Mouse (Mus musculus) embryonic facial prominence, embryonic 14.5 days (tissue): ENCODE results near the gene Vill. TPM values are rescaled to one million over a fixed set of nuclear protein-coding genes. Genes with fewer than 3 reads are reported as not detected.

Experiments
- ATAC-seq: fragments of 200-750 bp; cut with Nextera tagmentation; 2 replicates; pipeline ENCODE4 v1.8.0; 2017; ENCODE audit warnings: low read depth, moderate number of reproducible peaks, moderate TSS enrichment
- DNase-seq: peaks from one replicate; pipeline ENCODE4 v3.0.0-alpha.2; 2015; ENCODE audit warnings: low spot score
- H3K27ac ChIP-seq: fragments of 300-500 bp; sonication (generic); replicated peaks from 2 replicates; pipeline ENCODE4 v1.5.1; 2014; ENCODE audit warnings: low read depth, mild to moderate bottlenecking, low read length, moderate library complexity
- H3K27me3 ChIP-seq: fragments of 300-500 bp; sonication (generic); replicated peaks from 2 replicates; pipeline ENCODE4 v1.6.1; 2014; ENCODE audit warnings: low read length; ENCODE audit not compliant: control insufficient read depth, insufficient read depth
- H3K36me3 ChIP-seq: fragments of 300-500 bp; sonication (generic); 2 replicates; pipeline ENCODE4 v1.6.1; 2014; ENCODE audit warnings: low read length, mixed read lengths; ENCODE audit not compliant: control insufficient read depth, insufficient read depth
- H3K4me1 ChIP-seq: fragments of 300-500 bp; sonication (generic); 2 replicates; pipeline ENCODE4 v1.6.1; 2014; ENCODE audit warnings: antibody characterized with exemption, low read length; ENCODE audit not compliant: control insufficient read depth, insufficient read depth
- H3K4me2 ChIP-seq: fragments of 300-500 bp; sonication (generic); 2 replicates; pipeline ENCODE4 v1.6.1; 2014; ENCODE audit warnings: low read depth, mild to moderate bottlenecking, low read length, moderate library complexity, mixed read lengths
- H3K4me3 ChIP-seq: fragments of 300-500 bp; sonication (generic); 2 replicates; pipeline ENCODE4 v1.5.1; 2014; ENCODE audit warnings: low read depth, mild to moderate bottlenecking, low read length
- H3K9ac ChIP-seq: fragments of 300-500 bp; sonication (generic); 2 replicates; pipeline ENCODE4 v1.6.1; 2014; ENCODE audit warnings: low read depth, mild to moderate bottlenecking, low read length, moderate library complexity, mixed read lengths
- H3K9me3 ChIP-seq: fragments of 300-500 bp; sonication (generic); 2 replicates; pipeline ENCODE4 v1.6.1; 2016; ENCODE audit warnings: low read length; ENCODE audit not compliant: control insufficient read depth
- WGBS: fragments of 180-500 bp; shearing (Covaris S2); extraction: QIAGEN DNeasy Blood & Tissue Kit; methylation state at CpG from one replicate; pipeline ENCODE4 v1.1.7; 2014; 5-methylcytosine and 5-hydroxymethylcytosine counted together
- polyA plus RNA-seq: library from polyadenylated mRNA; unstranded; fragments of >200 nt; fragmentation: Nextera tagmentation; extraction: Ambion mirVana; gene quantifications from 2 replicates; pipeline ENCODE4 v1.2.1, GENCODE M21; 2014

Vill gene
- polyA plus RNA-seq, 1 experiment from 2014 or later: 15.0 TPM

DNA sequence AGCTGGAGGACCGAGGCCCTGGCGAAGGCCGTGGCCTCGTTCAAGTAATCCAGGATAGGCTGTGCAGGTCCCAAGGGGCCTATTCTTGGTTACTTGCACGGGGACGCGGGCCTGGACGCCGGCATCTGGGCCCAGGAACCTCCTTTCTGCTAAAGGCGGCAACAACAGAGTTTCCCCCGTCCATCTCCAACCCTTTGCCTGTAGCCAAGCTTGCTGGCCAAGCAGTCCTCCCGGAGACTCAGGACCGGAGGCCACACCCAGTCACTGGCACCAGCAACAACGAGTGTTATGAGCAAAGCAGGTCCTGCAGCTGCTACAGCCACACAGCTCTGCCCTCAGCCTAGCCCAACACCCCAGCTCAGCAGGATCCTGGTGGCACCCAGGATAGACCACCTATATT lies 20.8 kb upstream of the Vill start:
- H3K4me3 ChIP-seq: no peak overlapping the region
- H3K27me3 ChIP-seq: no peaks in the 10 kb centered on the region
- ATAC-seq: no peak
- peaks cover 18% of the 10 kb centered on the region for H3K4me1 ChIP-seq
- 82% methylated on average over 9 of the region's 14 CpGs for WGBS
- no peak overlapping the region for H3K4me2 ChIP-seq
- H3K27ac ChIP-seq: peak overlapping the region; percentile 75
- no peaks in the 10 kb centered on the region for H3K9me3 ChIP-seq
- peaks cover 42% of the 10 kb centered on the region for H3K36me3 ChIP-seq
- peak; percentile 50 for DNase-seq
- H3K9ac ChIP-seq: no peak overlapping the region

DNA sequence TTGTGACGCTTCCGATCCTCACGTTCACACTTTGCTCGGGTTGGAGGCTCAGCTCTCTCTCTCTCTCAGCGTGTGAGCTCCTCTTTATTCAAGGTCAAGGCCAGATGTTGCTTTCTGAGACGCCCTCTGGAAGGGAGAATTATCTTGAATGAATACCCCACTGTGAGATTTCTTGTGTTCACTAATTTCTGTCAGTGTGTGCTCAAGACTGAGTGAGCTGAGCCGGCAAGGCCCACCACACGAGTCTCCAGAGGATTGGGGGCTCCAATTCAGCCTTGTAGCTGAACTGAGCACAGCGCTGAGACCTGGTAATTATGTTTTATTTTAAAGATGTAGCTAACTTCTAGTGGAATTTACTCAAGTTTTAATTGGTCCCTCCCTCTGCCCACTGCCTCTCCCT lies 20.0 kb upstream of the Vill start:
- peaks cover 18% of the 10 kb centered on the region for H3K4me1 ChIP-seq
- no peak overlapping the region for H3K4me2 ChIP-seq
- peaks cover 47% of the 10 kb centered on the region for H3K36me3 ChIP-seq
- H3K9me3 ChIP-seq: no peaks in the 10 kb centered on the region
- ATAC-seq: no peak; the same call in 1 of the 2 replicates
- H3K27ac ChIP-seq: peak overlapping the region; percentile 75
- WGBS: 33% methylated on average over 9 of the region's 9 CpGs
- H3K9ac ChIP-seq: no peak overlapping the region
- peak; percentile 72 for DNase-seq
- no peaks in the 10 kb centered on the region for H3K27me3 ChIP-seq
- H3K4me3 ChIP-seq: no peak overlapping the region

DNA sequence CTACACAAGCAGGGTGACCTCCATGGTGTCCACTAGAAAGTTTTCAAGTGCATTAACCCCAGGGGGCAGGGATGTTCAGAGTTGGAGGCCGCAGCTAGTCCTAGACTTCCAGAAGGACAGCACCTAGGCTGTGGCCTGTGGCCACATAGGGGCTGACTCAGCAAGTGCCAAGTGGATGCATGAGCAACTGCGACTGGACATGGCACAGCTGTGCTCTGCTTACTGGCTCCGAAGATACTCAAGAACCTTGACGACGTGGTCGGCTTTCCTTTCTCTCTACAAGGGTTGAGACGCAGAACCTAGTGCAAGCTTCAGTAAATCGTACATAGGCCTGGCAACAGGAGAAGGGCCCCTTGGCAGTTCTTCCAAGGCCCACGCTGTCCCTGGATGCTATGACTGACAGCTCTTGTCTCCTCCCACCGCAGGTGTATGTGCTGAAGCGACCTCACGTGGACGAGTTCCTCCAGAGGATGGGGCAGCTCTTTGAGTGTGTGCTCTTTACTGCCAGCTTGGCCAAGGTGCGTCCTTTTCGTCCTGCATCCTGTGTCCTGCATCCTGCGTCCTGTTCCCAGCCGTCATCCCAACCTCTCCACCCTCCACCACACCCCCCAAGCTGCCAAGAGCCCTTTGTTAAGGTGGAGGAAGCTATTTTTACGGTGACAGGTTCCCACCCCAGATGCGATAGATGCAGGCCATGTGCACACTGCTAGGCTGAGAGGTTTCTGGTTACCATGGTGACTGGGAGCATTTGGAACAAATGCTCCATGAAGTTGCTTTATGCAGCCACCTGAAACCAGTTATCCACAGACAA lies 19.3 kb upstream of the Vill start:
- H3K4me2 ChIP-seq: no peak overlapping the region
- no peaks in the 10 kb centered on the region for H3K27me3 ChIP-seq
- ATAC-seq (peak; percentile 51), DNase-seq (peak; percentile 73)
- 75% methylated on average over 18 of the region's 19 CpGs for WGBS
- no peaks in the 10 kb centered on the region for H3K9me3 ChIP-seq
- H3K36me3 ChIP-seq: peaks cover 47% of the 10 kb centered on the region
- no peak overlapping the region for H3K9ac ChIP-seq
- H3K4me3 ChIP-seq: no peak overlapping the region
- H3K27ac ChIP-seq: peak overlapping the region; percentile 75
- peaks cover 18% of the 10 kb centered on the region for H3K4me1 ChIP-seq

DNA sequence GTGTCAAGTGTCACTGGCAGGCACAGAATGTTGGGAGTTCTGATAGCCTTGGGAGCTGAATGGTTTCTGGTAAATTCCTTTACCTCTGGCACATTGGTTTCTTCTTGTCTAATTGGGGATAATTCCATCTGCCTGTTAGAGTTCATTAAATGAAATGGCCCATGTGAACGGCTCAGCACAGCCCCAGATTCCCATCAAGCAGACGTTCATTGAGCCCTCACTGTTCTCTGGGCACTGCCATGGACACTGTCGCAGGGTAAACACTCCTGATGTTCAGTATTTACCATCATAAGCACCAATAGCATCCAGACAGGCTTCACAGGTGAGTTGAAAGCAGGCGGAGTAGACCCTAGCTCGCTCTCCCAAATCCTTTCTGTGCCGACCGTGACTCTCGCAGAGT lies 18.5 kb upstream of the Vill start:
- Histone ChIP-seq H3K27ac (no peak overlapping the region), H3K9ac (no peak overlapping the region), H3K4me3 (no peak overlapping the region), H3K4me2 (no peak overlapping the region), H3K9me3 (no peaks in the 10 kb centered on the region), H3K27me3 (no peaks in the 10 kb centered on the region), H3K36me3 (peaks cover 54% of the 10 kb centered on the region), H3K4me1 (peaks cover 18% of the 10 kb centered on the region)
- 70% methylated on average over 8 of the region's 8 CpGs for WGBS
- DNase-seq (no peak), ATAC-seq (no peak)

DNA sequence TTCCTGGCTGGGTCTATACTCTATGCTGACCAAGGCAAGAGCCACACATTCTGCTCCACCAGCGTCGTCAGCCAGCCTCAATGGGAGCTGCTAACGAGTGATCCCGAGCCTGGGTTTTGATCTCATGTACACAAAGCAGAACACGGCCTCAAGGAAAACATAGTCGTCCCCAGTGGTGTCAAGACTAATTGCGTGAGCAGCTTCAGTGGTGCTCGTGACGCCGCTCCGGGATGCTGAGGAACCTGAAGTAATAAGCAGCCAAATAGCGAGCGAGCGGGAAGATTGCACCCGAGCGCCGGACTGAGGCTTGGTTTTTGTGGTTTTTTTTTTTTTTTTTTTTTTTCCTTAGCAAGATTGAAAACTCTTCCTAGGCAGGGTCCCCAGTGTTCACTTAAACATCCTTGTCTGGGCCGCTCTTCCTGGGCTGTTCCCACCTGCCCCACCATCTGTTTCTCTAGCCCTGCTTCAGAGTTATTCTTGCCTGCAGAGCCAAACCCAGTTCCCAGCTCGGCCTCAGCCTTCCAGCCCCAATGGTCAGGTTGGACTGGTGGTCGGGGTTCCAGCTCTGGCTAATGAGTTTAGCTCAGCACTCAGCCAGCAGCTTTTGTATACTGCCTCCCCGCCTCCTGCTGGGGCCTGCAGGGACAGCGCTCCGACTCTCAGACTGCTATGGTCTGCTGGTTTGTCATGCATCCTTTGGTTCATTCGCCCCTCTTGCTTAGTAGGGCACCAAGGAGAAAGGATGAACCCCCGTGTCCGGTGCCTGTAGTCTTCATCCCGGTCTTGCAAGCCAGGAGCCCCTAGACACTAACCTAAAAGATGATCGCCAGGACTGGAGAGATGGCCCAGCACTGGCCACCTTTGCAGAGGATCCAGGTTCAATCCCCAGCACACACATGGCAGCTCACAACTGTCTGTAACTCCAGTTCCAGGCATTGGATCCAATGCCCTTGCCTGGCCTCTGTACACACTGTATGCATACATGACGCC lies 17.6 kb upstream of the Vill start:
- Histone ChIP-seq H3K4me2 (no peak overlapping the region), H3K27me3 (no peaks in the 10 kb centered on the region), H3K9ac (no peak overlapping the region), H3K4me3 (no peak overlapping the region), H3K36me3 (peaks cover 62% of the 10 kb centered on the region), H3K27ac (no peak overlapping the region), H3K4me1 (peaks cover 18% of the 10 kb centered on the region), H3K9me3 (no peaks in the 10 kb centered on the region)
- WGBS: 70% methylated on average over 29 of the region's 29 CpGs
- no peak for ATAC-seq
- DNase-seq: peak; percentile 19

DNA sequence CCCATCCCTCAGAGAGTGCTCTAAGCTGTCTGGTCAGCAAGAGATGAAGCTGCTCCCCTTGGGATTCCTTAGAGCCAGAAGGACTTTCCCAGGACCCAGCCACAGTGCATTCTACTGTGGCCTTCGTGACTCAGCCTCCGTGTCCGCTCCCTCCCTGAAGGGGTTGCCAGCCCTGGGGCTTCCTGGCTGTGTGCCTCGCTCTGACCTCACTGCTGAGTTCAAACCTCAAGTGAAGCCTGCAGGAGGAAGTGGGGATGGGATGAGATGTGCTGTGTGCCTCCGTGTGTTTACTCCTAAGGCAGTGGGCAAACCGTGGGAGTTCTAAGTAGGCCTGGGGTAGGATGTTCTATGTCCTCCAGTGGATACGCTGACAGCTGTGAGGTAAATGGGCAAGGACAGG lies 16.7 kb upstream of the Vill start:
- DNase-seq (peak; percentile 32), ATAC-seq (no peak)
- Histone ChIP-seq H3K4me3 (no peak overlapping the region), H3K9me3 (no peaks in the 10 kb centered on the region), H3K4me2 (no peak overlapping the region), H3K36me3 (peaks cover 61% of the 10 kb centered on the region), H3K27ac (no peak overlapping the region), H3K27me3 (no peaks in the 10 kb centered on the region), H3K9ac (no peak overlapping the region), H3K4me1 (peaks cover 18% of the 10 kb centered on the region)
- 70% methylated on average over 7 of the region's 7 CpGs for whole genome bisulfite sequencing

DNA sequence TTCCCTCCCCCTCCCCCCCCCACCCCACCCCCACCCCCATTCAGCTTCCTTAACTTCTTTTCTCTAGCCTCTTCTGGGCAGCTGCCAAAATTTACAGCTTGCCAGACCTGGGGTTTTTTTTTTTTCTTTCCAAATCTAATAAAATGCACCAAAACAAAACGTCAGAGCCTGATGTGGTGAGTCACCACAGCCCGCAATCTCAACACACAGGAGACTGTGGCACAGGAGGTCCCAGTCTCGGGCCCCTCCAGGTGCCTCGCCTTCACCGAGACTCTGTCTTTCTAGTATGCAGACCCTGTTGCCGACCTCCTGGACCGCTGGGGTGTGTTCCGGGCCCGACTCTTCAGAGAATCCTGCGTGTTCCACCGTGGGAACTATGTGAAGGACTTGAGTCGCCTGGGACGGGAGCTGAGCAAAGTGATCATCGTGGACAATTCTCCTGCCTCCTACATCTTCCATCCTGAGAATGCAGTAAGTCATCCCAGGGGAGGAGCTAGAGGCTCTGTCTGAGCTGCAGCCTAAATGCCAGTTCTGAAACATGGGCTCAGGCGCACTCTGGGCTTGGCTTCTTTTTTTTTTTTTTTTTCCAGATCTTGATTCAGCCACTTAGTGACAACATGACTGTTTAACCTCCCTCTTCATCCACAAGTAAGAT lies 15.4 kb upstream of the Vill start:
- no peak for ATAC-seq
- Histone ChIP-seq H3K27me3 (no peaks in the 10 kb centered on the region), H3K36me3 (peaks cover 68% of the 10 kb centered on the region), H3K4me3 (no peak overlapping the region), H3K4me1 (peaks cover 12% of the 10 kb centered on the region), H3K4me2 (no peak overlapping the region), H3K9me3 (no peaks in the 10 kb centered on the region), H3K9ac (peak overlapping the region; percentile 11; the same call in 1 of the 2 replicates), H3K27ac (peak overlapping the region; percentile 44; the same call in 1 of the 2 replicates)
- DNase-seq: peak; percentile 75
- WGBS: 72% methylated on average over 15 of the region's 15 CpGs

DNA sequence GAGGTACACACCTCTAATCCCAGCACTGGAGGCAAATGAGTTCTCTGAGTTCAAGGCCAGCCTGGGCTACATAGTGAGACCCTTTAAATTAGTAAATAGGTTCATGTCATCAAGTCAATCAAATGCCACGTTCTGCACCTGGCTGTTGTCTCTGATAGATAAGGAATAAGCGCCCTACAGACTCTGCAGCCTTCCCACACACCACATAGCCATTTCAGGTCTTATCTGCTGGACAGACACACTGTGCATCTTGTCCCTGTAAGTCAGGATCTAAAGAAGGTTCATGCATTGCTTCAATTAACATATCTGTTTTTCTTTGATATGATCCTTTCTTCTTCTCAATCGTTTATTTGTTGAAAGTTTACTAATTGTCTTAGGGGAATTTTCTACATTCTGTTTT lies 14.0 kb upstream of the Vill start:
- no peak overlapping the region for H3K4me3 ChIP-seq
- DNase-seq (no peak), ATAC-seq (no peak)
- H3K9me3 ChIP-seq: no peaks in the 10 kb centered on the region
- H3K27ac ChIP-seq: no peak overlapping the region
- WGBS: 92% methylated on average over 3 of the region's 3 CpGs
- H3K4me2 ChIP-seq: no peak overlapping the region
- no peak overlapping the region for H3K9ac ChIP-seq
- no peaks in the 10 kb centered on the region; the same call in 1 of the 2 replicates for H3K4me1 ChIP-seq
- H3K27me3 ChIP-seq: no peaks in the 10 kb centered on the region
- H3K36me3 ChIP-seq: peaks cover 77% of the 10 kb centered on the region
